Mouse (Mus musculus) left cerebral cortex, adult 8-10 months (tissue): Measurements from ENCODE around the gene Nup210. TPM values are rescaled to one million over a fixed set of nuclear protein-coding genes. Genes with fewer than 3 reads are reported as not detected.

Source experiments
- DNase-seq, 2 experiments: peaks; one replicate each; pipeline ENCODE4 v3.0.0; 2022; ENCODE audit warnings: low spot score in 2 of 2
- total RNA-seq, 4 experiments: library from RNA; stranded (reverse); gene quantifications; 2 replicates each; pipeline ENCODE4 v1.2.4; 2022

The Nup210 gene
- 10 to 100 TPM; 24.6 to 28.2 (median 26.7) TPM for total RNA-seq

DNA sequence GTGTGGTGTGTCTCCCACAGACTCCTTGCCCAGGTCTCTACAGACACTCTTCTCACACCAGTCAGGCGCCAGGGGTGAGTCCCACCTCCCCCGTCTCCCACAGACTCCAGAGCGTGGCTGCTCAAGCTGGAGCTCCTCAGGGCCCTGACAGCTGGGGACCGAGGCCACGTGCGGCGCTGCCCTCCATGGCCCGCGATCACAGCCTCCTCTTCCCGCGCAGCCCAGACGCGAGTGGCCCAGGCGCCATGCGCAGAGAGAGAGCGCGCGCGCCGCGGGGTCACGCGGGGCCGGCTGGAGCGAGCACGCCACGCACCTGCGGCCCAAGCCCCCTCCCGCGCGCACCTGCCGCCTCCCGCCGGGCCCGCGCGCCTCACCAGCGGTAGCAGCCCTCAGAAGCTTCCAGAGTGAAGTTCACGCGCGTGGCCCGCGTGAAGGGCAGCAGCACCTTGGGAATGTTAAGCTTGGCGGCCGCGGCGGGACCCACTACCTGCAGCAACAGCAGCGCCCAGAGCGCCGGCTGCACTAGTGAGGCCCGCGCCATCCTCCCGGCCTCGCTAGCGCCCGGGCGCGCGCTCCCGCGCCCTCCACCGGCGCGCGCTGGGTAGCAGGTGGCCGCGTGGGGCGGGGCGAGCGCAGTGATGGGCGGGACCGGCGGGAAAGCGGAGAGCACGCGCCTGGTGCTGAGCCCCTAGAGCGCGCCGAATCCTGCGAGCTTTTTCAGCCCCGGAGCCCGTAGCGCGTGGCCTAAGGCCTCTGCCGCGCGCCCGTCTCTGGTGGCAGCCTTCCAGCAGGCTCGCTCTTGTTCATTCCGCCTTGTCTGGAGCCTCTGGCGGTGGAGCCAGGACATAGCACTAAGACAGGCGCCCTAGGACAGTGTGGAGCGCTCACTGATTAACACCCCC lies at the start of gene Nup210:
Gene Nup210 (minus strand): TSS at position 586 of the 902 bp plus-strand sequence.
- peak; percentile 87 to 96 for DNase-seq

DNA sequence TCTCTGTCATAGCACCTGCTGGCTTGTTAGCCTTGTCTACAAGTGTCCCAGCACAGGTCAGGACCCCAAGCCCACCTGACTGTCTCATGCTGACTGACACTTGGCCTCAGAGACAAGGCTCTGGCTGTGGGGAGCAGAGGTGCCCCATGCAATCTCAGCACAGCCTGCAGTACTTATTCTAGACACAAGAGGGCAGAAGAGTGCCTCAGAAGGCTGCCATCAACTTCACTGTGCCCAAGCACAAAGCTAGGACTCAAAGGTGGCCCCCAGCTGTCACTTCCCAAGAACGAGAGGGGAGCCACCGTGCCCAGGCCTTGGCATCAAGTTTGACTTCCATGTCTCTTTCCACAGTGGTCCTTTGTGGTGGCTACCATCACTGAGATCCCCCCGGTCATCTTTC lies 48.6 kb upstream of the Nup210 start:
- DNase-seq: peak in 1 of 2 experiments; percentile 57

DNA sequence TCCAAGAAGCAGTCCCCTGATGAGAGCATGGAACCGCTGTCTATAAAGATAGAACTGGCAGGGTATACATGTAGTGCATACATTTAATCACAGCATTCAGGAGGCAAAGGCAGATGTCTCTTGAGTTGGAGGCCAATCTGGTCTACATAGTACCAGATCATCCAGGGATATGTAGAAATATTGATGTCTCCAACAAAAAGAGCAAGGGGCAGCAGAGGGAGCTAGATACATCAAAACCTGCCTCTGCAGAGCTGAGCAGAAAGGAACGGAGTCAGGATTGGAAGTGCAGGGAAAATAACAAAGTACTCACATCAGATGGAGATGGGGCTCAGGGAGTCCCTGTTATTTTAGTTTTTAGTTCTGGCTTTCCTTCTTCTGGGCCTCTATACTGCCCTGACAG lies 48.0 kb upstream of the Nup210 start:
- DNase-seq: no peak

DNA sequence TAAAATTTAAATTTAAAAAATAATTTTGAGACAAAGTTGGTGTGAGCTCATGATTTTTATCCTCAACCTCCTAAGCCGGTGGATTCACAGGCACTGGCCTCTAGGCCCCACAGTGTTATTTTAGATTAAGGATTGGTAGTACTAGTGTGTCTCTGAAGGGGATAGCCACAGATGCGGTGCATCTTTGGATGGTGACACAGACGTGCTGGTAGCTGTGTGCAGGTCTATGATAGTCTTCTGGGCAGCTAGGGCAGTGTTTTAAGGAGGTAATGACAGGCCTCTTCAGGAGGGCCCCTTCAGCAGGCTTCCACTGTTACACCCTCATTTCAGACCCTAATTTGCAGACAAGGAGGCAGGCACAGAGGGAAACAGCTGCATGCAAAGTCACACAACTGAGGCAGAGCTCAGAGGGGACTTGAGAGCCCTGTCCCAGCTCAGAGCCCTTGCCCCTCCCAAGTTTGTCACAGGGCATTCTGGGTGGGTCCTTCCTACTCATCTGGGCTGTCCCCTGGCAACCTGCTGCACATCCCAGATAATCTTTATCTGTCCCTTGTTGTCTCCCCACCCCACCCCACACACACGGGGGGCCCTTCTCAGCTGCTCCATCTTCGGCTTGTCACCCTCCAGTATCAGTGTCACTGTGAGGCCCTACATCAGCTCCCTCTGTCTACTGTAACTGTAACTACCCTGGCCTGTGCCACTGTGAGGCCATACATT lies 46.7 kb upstream of the Nup210 start:
- DNase-seq: no peak

DNA sequence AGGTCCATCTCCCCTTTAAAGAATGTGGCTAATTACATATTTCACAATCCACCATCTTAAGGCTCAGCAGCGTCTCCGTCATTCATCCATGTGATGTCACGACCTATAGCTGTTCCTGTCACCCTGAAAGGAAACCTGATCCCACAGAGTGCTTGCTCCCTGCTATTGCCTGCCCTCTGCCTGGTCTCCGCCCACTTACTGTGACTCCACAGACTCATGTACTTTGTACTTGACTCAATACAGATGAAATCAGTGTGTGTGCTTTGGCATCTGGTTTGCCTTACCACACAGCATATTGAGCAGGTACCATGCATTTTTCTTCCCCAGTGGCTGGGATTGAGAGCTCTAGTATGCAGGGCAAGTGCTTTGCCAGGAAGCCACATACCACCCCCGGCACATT lies 45.7 kb upstream of the Nup210 start:
- no peak for DNase-seq

DNA sequence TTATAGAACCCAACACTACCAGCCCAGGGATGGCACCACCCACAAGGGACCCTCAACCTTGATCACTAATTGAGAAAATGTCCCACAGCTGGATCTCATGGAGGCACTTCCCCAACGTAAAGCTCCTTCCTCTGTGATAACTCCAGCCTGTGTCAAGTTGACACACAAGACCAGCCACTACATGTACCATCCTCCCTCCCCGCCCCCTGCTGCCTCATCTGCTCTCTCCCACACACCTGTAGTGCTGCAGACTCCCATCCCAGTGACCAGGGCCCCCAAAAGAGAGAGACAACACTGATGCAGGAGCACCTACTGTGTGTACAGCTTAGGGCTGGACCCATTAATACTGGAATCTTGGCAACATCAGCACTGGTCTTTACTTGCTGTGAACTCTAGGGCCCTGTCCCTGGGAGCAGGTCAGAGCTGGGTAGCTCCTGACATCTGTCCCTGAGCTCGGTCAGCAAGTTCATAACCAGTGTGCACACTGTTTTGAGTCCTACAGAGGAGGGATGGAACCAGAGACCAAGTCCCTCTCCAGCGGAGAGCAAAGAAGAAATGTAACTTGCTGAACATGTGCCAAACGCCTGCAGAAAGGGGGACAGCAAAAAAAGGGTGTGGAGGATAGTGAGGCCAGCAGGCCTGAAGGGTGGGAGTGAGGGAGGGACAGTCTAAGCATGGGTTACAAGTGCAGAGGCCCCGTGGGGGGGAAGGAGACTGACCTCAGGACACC lies 45.0 kb upstream of the Nup210 start:
- no peak for DNase-seq

DNA sequence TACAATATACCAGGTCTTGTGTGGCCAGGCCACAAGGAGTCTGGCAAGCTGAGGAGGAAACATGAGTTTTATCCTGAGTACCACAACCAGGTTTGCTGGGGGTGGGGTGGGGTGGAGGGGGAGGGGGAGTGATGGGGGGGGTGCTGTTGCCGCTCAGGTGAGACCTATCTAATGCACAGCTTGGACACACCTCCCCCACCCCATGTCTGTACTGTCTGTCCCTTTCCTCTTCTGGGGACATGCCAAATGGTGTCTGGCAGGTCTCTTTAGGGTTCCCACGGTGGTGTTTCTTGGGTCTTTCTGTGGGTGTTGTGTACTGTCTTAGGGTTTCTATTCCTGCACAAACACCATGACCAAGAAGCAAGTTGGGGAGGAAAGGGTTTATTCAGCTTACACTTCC lies 44.3 kb upstream of the Nup210 start:
- DNase-seq: no peak

DNA sequence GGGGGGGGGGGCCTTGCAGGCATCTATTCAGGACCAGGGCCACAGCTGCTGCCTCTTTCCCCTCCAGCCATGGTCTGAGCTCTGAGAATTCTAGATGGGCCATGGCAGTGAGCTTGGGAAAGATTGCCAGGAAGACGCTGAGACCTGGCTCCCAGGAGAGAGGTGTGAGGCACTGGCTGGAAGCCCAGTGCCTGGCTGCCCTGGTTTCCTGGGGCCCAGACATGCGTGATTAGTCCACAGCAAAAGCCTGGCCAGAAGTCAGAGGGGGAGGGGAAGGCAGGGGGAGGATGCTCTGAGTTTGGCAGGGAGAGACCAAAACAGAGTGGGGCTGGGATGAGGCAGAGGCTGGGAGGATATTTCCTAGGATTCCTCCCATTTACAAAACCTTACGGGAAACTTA lies 43.8 kb upstream of the Nup210 start:
- DNase-seq: peak in 1 of 2 experiments; percentile 71

DNA sequence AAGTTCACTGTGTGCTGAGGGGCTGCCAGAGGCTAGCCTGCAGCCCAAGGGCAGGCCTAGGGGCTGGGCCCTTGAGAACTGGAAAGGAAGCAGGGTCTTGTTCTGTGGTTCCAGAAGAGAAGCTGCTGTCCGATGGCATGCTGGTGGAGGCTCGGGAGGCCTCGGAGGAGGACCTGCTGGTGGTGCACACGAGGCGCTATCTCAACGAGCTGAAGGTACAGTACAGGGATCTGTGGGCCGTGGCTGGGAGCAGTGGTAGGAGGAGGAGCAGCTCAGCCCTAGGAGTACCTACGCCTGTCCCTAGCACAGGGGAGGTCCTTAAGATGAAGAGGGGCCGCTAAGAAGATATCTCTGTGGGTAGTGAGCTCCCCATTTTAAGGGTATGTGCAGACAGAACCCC lies 42.4 kb upstream of the Nup210 start:
- no peak for DNase-seq

DNA sequence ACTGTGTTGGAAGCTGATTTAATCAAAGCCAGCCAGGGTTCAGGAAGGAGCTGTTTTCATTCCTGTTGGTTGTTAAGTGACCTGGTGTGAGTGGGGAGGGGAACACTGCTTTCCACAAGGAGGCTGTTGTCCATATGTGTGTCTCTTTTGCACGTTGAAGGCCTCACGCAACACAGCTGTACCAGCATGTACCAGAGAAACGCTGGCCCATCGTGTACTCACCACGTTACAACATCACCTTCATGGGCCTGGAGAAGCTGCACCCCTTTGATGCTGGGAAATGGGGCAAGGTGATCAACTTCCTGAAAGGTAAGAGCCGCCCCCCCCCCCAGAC lies 40.6 kb upstream of the Nup210 start:
- DNase-seq: no peak

DNA sequence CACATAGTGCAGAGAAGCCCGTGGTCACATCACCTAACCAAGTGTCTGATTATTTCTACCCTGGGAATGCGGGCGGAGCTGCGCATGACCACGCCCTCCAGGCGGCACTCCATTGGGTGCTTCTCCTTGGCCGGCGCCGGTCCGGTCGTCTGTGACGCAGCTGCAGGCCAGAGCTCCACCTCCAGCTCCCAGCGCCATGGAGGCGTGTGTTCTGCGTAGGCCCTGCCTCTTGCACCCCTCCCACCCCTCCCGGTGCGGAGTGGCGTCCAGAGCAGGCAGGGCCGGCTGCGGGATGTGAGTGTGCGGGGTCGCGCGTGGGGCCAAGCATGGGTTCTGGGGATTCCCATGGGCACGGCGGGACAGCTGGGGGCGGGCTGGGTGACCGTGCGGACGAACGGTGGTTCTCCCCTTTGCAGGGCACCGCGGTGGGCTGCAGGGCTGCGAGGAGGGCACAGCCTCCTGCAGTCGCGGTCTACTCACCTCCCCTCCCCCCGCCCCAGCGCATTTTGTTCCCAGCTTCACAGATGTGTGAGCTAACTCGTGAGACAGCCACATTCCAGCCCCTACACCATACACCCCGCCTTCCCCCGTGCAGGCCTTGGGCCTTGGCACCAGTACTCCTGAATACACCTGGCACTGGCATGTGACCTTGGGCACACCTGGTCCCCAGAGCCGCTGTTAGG lies 40.1 kb upstream of the Nup210 start, which contains the start of gene Hdac11:
Gene Hdac11 (plus strand): TSS at position 112 of the 683 bp plus-strand sequence.
- peak; percentile 79 to 97 for DNase-seq

DNA sequence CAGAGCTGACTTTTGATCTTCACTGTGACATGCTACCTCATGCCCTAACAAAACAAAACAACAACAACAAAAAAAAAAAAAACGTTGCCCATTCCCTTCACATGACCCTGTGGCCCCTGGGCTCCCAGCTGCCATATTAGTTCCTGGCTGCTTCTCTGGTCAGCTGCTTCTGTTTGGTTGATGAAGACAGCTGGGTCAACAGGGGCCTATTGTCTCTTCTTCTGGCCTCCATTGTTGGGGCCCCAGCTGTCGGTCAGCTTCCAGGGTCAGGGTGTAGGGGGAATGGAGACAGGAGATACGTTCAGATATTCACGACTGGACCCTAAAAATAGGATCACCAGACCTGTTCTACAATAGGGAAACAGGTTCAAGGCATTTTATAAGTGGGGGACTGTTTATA lies 39.4 kb upstream of the Nup210 start:
- DNase-seq: no peak

DNA sequence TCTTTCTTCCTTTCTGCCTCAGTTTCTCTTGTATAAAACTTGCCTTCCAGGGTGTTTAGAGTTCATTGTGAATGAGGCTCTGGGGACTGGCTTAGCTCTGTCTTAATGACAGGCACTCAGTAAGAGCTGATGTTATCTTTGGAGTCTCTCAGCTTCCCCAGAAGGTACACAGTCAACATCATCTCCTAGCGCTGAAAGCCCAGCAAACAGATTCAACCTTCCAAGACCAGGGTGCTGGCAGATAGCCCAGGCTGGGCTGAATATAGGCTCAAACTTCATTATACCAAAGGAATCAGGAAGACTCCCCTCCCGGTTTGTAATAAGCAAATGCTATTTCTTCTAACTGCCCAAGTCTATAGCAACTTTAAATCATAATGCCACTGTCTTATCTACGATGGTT lies 38.7 kb upstream of the Nup210 start:
- DNase-seq: no peak

DNA sequence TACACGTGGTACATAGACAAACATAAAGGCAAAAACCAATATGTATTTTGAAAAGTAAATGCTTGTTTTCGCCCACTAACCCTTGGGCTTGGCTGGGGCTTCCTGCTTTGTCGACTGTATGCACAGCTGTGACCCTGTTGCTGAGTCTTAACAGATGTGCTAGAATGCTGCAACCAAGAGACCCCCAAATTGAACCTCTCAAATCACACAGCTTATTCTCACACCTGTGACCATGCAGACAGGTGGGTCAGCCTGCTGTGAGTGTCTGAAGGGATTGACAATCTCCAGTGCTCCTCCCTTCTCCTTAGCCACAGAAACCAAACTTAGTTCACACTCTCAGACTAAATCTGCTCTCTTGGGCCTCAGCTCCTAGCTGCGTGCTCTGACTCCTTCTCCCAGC lies 38.1 kb upstream of the Nup210 start:
- DNase-seq: no peak

DNA sequence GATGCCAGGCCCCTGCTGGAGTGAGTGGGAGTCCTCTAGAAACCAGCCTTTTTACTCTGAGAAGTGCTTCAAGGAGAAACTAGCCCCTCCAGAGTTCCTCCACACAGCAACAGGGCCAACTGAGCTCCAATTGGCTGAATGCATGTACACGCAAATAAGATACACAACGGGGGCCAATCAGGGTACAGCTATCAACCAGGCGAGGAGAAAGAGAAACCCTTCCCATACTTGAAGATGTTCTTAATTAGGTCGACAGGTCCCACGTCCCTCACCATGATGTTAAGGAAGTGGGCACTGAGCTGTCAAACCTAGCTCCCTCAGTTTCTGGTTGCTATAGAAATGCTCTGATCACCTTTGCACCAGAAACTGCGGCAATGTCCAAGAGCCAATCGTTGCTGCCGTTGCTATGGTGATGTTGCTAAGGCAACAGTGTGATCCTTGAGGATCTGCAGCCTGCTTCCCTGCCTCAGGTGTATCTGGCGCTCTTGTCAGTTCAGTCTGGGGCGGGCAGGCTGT lies 37.0 kb upstream of the Nup210 start:
- peak; percentile 64 to 79 for DNase-seq

DNA sequence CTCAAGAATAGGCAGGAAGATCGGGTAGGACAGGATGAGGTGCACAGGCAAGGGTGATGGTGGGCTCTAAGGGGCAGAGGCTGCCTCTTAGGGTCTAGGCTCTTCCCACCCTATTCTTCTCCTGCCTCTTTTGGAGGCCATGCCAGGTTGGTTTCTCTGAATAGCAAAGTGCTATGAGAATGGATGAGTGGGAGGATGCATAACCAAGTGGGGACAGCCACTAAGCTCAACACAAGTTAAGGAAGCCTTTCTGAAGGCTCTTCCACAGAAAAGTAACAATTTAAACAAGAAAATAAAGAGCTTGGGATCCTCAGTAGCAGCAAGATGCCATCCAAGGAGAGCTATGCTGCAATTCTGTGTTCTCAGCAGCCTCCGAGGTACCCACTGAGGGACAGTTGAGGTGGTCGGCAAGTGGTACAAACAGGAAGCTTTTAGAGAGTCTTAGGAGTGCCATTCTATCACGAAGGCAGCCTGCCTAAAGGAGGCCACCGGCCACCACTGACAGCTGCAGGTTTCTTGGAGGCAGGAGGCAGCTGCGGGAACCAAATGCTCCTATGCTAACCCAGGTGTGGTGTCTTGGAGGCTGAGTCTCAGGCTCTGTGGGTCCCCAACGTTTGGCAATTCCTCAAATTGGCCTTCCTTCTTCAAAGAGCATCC lies 36.4 kb upstream of the Nup210 start:
- no peak for DNase-seq

DNA sequence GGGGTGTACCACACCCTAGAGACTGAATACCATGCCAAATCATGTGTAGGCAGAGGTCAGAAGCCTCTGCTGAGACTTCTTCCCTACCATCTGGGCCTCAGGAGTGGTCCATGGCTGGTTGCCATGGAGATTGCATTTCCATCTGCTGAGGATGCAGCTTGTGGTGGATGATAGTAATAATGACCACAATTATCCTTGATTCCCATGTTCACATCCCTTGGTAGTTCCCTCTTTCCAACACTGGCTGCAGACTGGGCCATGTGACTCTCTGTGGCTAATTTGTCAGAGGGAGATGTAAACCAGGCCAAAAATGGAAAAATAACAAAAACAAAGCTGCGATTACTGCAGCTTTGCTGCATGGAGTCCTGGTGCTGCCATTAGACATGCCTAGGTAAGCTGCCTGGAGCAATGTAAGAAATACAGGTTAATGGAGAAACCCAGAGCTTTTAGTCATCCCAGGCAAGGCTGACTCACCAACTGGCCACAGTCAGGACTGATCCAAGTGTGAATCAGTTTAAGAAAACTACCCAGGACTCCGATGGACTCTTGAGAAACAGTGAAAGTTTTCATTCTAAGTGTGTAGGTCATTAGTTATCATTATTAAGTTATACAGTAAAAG lies 30.6 kb upstream of the Nup210 start:
- DNase-seq: no peak

DNA sequence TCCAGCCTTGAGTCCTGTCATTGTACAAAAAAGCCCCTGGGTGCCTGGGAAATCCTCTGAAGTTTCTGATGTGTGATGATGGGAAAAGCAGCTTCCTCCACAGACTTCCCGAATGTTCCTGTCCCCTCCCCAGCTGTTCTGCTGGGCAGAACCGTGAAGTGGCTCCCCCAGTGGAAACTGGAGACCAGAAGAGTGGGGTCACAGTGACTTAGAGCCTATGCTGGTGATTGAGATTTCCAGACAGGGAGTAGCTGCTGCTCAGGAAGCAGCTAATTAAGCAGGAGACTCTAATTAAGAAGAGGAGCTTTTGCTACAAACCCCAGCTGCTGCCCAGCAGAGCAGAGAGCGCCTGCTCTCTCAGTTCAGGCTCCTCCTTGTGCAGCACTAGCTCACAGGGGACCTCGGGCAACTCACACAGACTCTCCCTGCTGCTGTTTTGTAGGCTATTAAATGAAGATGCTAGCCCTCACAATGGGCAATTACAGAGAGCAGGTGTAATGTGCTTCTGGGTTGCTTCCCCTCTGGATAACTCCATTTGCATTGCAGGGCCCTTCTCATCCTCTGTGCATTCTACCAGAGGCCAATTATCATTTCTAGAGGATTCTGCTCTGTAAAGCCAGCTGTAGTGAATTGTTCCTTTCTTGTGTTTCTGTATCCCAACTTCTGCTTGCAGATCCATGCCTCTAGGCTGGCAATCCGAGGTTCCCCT lies 30.0 kb upstream of the Nup210 start:
- no peak for DNase-seq

DNA sequence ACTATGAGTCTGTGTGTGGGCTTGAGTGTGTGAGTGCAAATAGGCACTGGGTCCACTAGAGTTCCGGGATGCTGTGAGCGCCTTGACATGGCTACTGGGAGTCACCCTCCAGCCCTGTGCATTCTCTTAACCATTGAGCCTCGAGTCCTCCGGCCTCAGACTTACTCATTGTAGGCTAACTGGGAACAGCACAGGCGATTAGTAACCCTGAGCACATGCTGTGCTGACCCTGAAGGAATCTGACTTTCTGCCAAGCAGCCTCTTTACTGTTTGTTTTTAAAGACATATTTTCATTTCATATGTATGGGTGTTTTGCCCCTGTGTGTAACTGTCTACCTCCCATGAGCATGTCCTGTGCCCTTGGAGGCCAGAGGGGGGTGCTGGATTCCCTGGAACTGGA lies 28.9 kb upstream of the Nup210 start:
- DNase-seq: no peak

DNA sequence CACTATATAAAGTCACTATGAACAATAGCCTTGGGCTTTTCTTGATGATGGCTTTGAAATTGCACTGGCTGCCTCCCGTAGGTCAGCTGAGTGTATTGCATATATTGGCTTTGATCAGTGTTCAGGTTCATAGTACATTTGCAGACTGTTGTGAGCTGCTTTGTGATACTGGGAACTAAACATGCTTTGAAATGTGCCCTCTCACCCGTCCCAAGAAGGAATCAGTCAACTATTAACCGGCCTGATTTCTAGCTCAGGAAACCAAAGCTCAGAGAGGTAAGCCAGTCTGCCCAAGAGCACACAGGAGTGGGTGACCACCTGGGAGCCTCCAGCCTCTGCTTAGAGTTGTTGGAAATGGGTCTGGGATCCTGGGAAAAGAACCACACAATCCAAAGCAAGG lies 28.4 kb upstream of the Nup210 start:
- no peak for DNase-seq
